In genomic region chrX:159055689-159056461, GRCm38 (mm10) we compare ENCODE assay signal across 27 mouse cellular contexts.
DNase-seq lines count a peak whose midpoint lies in the region; ATAC-seq lines count a peak whose summit lies in the region.
"Had no signal": no experiment of that assay in that cellular context is flagged by ENCODE, and none has a peak within 500 bp of the region (broad histone marks: within the 10 kb centered on the region; RNA-seq: fewer than 3 reads in every experiment).

No protein-coding gene starts in this region.

- no peak overlapping the region for H3K27ac ChIP-seq in liver, embryonic 12.5 days
- H3K27ac ChIP-seq in limb, embryonic 10.5 days: no peak overlapping the region
- H3K27ac ChIP-seq: embryonic facial prominence, embryonic 12.5 days; forebrain, embryonic 10.5 days; forebrain, embryonic 15.5 days; heart, embryonic 15.5 days; hindbrain, embryonic 12.5 days; kidney, embryonic 15.5 days; liver, embryonic 13.5 days; midbrain, embryonic 10.5 days; midbrain, embryonic 15.5 days had no signal

- WGBS in liver, embryonic 12.5 days (ENCODE audit: insufficient replicate concordance): 42% methylated on average over 8 of the region's 8 CpGs
- WGBS in limb, embryonic 10.5 days: 74% methylated on average over 8 of the region's 8 CpGs

- H3K36me3 ChIP-seq in liver, embryonic 12.5 days: no peaks in the 10 kb centered on the region
- no peaks in the 10 kb centered on the region for H3K36me3 ChIP-seq in limb, embryonic 10.5 days
- H3K36me3 ChIP-seq: embryonic facial prominence, embryonic 12.5 days; forebrain, embryonic 10.5 days; forebrain, embryonic 15.5 days; heart, embryonic 15.5 days; hindbrain, embryonic 12.5 days; kidney, embryonic 15.5 days; liver, embryonic 13.5 days; midbrain, embryonic 10.5 days; midbrain, embryonic 15.5 days had no signal

- H3K27me3 ChIP-seq in liver, embryonic 12.5 days (replicated peaks): no peaks in the 10 kb centered on the region
- peaks cover 50% of the 10 kb centered on the region for H3K27me3 ChIP-seq in limb, embryonic 10.5 days (ENCODE audit: low read depth, poor library complexity, severe bottlenecking)
- H3K27me3 ChIP-seq: embryonic facial prominence, embryonic 12.5 days; forebrain, embryonic 15.5 days; heart, embryonic 15.5 days; hindbrain, embryonic 12.5 days; liver, embryonic 13.5 days; midbrain, embryonic 15.5 days had no signal

- no peak overlapping the region for H3K9ac ChIP-seq in liver, embryonic 12.5 days
- H3K9ac ChIP-seq: embryonic facial prominence, embryonic 12.5 days; forebrain, embryonic 15.5 days; heart, embryonic 15.5 days; hindbrain, embryonic 12.5 days; kidney, embryonic 15.5 days; liver, embryonic 13.5 days; midbrain, embryonic 15.5 days had no signal

- peak; percentile 81 for ATAC-seq in granulocyte monocyte progenitor cell, adult 5-6 weeks (replicated peaks; ENCODE audit: poor library complexity, severe bottlenecking)
- ATAC-seq in megakaryocyte progenitor cell, adult 5-6 weeks (replicated peaks; ENCODE audit: poor library complexity): peak; percentile 79
- ATAC-seq in liver, embryonic 12.5 days: no peak
- ATAC-seq: forebrain, embryonic 15.5 days; lung, postnatal 0 days; midbrain, embryonic 15.5 days had no signal

- H3K4me3 ChIP-seq in liver, embryonic 12.5 days: no peak overlapping the region
- H3K4me3 ChIP-seq in limb, embryonic 10.5 days: no peak overlapping the region
- H3K4me3 ChIP-seq: embryonic facial prominence, embryonic 12.5 days; forebrain, embryonic 10.5 days; forebrain, embryonic 15.5 days; heart, embryonic 15.5 days; hindbrain, embryonic 12.5 days; kidney, embryonic 15.5 days; liver, embryonic 13.5 days; midbrain, embryonic 10.5 days; midbrain, embryonic 15.5 days had no signal

- no peaks in the 10 kb centered on the region for H3K4me1 ChIP-seq in liver, embryonic 12.5 days
- H3K4me1 ChIP-seq in limb, embryonic 10.5 days: 0 out of 2 replicates have a peak, but pooled peaks cover 4% of the 10 kb centered on the region
- H3K4me1 ChIP-seq: embryonic facial prominence, embryonic 12.5 days; forebrain, embryonic 10.5 days; forebrain, embryonic 15.5 days; heart, embryonic 15.5 days; hindbrain, embryonic 12.5 days; kidney, embryonic 15.5 days; liver, embryonic 13.5 days; midbrain, embryonic 10.5 days; midbrain, embryonic 15.5 days had no signal

- no peak overlapping the region for H3K4me2 ChIP-seq in liver, embryonic 12.5 days
- H3K4me2 ChIP-seq: embryonic facial prominence, embryonic 12.5 days; forebrain, embryonic 15.5 days; heart, embryonic 15.5 days; hindbrain, embryonic 12.5 days; kidney, embryonic 15.5 days; liver, embryonic 13.5 days; midbrain, embryonic 15.5 days had no signal

- DNase-seq in thymus, postnatal 0 days (ENCODE audit: low spot score): peak; percentile 11
- DNase-seq in thymus, postnatal 36 days: no peak
- no peak for DNase-seq in retina, embryonic 14.5 days (ENCODE audit: low spot score)
- no peak for DNase-seq in limb, embryonic 10.5 days (ENCODE audit: low spot score)
- DNase-seq: adrenal gland, postnatal 14 days; cerebellum, adult 11 months; cerebellum, adult 9-10 months; cerebellum, postnatal 36 days; embryo, embryonic 11 days; kidney, adult 18-20 months; kidney, postnatal 25 days; liver, embryonic 13.5 days; lung, adult 18-20 months; lung, postnatal 4 days; right cerebral cortex, adult 18-20 months had no signal

- H3K9me3 ChIP-seq in liver, embryonic 12.5 days (replicated peaks): no peaks in the 10 kb centered on the region
- H3K9me3 ChIP-seq in limb, embryonic 10.5 days (replicated peaks): no peaks in the 10 kb centered on the region
- H3K9me3 ChIP-seq: embryonic facial prominence, embryonic 12.5 days; forebrain, embryonic 10.5 days; forebrain, embryonic 15.5 days; heart, embryonic 15.5 days; hindbrain, embryonic 12.5 days; kidney, embryonic 15.5 days; liver, embryonic 13.5 days; midbrain, embryonic 10.5 days; midbrain, embryonic 15.5 days had no signal
